Mouse (Mus musculus): ENCODE measurements around the gene Gm21117. TPM values are rescaled to one million over a fixed set of nuclear protein-coding genes. Genes with fewer than 3 reads are reported as not detected.
"Not testable (repeated sequence)": the region's sequence is repeated elsewhere in the genome, so short reads cannot be mapped to it uniquely, and the experiment has no call there.

Gene Gm21117
- not detected for total RNA-seq (2021)
- long read RNA-seq, experiment 1: 0 reads
- long read RNA-seq, experiment 2: 0 reads

DNA sequence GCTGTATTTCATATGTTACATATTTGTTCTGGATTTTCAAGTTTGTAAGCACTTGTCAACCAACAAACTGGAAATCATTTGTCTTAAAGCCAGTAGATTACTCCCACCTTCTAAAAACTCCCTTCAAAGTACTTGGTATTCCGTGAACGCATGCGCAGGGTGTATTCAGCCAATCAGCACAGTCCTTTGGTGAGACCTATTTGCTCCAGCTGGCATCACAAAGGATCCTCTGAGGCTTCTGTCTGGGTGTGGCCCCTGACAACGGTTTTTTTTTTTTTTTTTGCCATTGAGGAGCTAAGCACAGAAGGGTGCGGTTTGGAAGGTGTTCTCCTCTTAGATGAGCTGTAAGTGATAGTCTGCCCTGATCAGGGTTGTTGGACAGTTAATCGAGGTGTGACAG lies at the start of gene Gm21117:
Gene Gm21117 (plus strand): TSS at position 301 of the 400 bp plus-strand sequence.
- DNase-seq (ENCODE audit: low spot score in 2 of 2): not testable (repeated sequence)

All from adrenal gland, adult 18-20 months (tissue).